Mouse (Mus musculus) intestine, embryonic 14.5 days (tissue): ENCODE measurements around the gene Mettl27. TPM values are rescaled to one million over a fixed set of nuclear protein-coding genes. Genes with fewer than 3 reads are reported as not detected.

ENCODE experiments used
- ATAC-seq: fragments of 200-750 bp; cut with Nextera tagmentation; replicated peaks from 2 replicates; pipeline ENCODE4 v1.8.0; 2017; ENCODE audit warnings: low read depth, moderate number of reproducible peaks, moderate TSS enrichment, moderate library complexity; ENCODE audit not compliant: low FRiP score, low TSS enrichment
- DNase-seq: peaks from one replicate; pipeline ENCODE4 v3.0.0-alpha.2; 2018; ENCODE audit warnings: low spot score
- H3K27ac ChIP-seq: fragments of 300-500 bp; sonication (generic); 2 replicates; pipeline ENCODE4 v1.5.1; 2014; ENCODE audit warnings: low read depth, mild to moderate bottlenecking, control low read depth
- H3K27me3 ChIP-seq: fragments of 300-500 bp; sonication (generic); replicated peaks from 2 replicates; pipeline ENCODE4 v1.6.1; 2014; ENCODE audit warnings: low read length, control low read depth; ENCODE audit not compliant: control insufficient read depth, insufficient read depth
- H3K36me3 ChIP-seq: fragments of 300-500 bp; sonication (generic); 2 replicates; pipeline ENCODE4 v1.6.1; 2014; ENCODE audit warnings: low read length, control low read depth; ENCODE audit not compliant: control insufficient read depth, insufficient read depth
- H3K4me1 ChIP-seq: fragments of 300-500 bp; sonication (generic); replicated peaks from 2 replicates; pipeline ENCODE4 v1.6.1; 2014; ENCODE audit warnings: low read length, control low read depth, mixed read lengths; ENCODE audit not compliant: control insufficient read depth, insufficient read depth
- H3K4me2 ChIP-seq: fragments of 300-500 bp; sonication (generic); 2 replicates; pipeline ENCODE4 v1.6.1; 2014; ENCODE audit warnings: low read length
- H3K4me3 ChIP-seq: fragments of 300-500 bp; sonication (generic); 2 replicates; pipeline ENCODE4 v1.5.1; 2014; ENCODE audit warnings: low read depth, low read length, control low read depth, mixed read lengths
- H3K9ac ChIP-seq: fragments of 300-500 bp; sonication (generic); 2 replicates; pipeline ENCODE4 v1.6.1; 2014; ENCODE audit warnings: mild to moderate bottlenecking, low read length
- H3K9me3 ChIP-seq: fragments of 300-500 bp; sonication (generic); 2 replicates; pipeline ENCODE4 v1.6.1; 2016; ENCODE audit warnings: low read length, control low read depth; ENCODE audit not compliant: control insufficient read depth
- WGBS: fragments of 180-500 bp; shearing (Covaris S2); extraction: QIAGEN DNeasy Blood & Tissue Kit; methylation state at CpG from one replicate; pipeline ENCODE4 v1.1.7; 2014; 5-methylcytosine and 5-hydroxymethylcytosine counted together
- polyA plus RNA-seq: library from polyadenylated mRNA; unstranded; fragments of >200 nt; fragmentation: Nextera tagmentation; extraction: Ambion mirVana; gene quantifications from 2 replicates; pipeline ENCODE4 v1.2.1, GENCODE M21; 2014

Gene Mettl27
- polyA plus RNA-seq, 1 experiment from 2014 or later: 22.7 TPM

GRCm38 (mm10) chr5:134989741-134990140 lies 57.6 kb downstream of the Mettl27 start:
- Histone ChIP-seq H3K27me3 (peaks cover 41% of the 10 kb centered on the region), H3K4me2 (peak overlapping the region; percentile 38; the same call in 1 of the 2 replicates), H3K36me3 (no peaks in the 10 kb centered on the region), H3K4me3 (no peak overlapping the region), H3K9me3 (no peaks in the 10 kb centered on the region), H3K4me1 (peaks cover 4% of the 10 kb centered on the region; the same call in 1 of the 2 replicates), H3K27ac (no peak overlapping the region), H3K9ac (no peak overlapping the region)
- DNase-seq: no peak
- ATAC-seq: no peak
- 57% methylated on average over 6 of the region's 6 CpGs for WGBS

Other genes with a start within 250 kb of the Mettl27 start
- gene Limk1, start 243.8 kb upstream of the Mettl27 start, polyA plus RNA-seq: 4.7 and 5.3 TPM in 2 replicates
- gene Eln, start 185.0 kb upstream of the Mettl27 start, polyA plus RNA-seq: 24.2 and 31.4 TPM in 2 replicates
- not detected in 2 replicates for gene Tmem270, start 25.6 kb upstream of the Mettl27 start, polyA plus RNA-seq
- 0.23 TPM in 1 of 2 replicates, not detected in the other for gene Cldn13, start 16.8 kb upstream of the Mettl27 start, polyA plus RNA-seq
- 78.1 and 78.3 TPM in 2 replicates for gene Cldn4, start 14.6 kb downstream of the Mettl27 start, polyA plus RNA-seq
- gene Cldn3, start 53.8 kb downstream of the Mettl27 start, polyA plus RNA-seq: 113 and 143 TPM in 2 replicates
- 99.7 and 104 TPM in 2 replicates for gene Abhd11, start 76.8 kb downstream of the Mettl27 start, polyA plus RNA-seq
- gene Stx1a, start 91.1 kb downstream of the Mettl27 start, polyA plus RNA-seq: 15.9 and 20.2 TPM in 2 replicates
- 32.5 and 33.3 TPM in 2 replicates for gene Dnajc30, start 131.8 kb downstream of the Mettl27 start, polyA plus RNA-seq
- gene Bud23, start 132.6 kb downstream of the Mettl27 start, polyA plus RNA-seq: 98.0 and 107 TPM in 2 replicates
- 7.0 and 7.5 TPM in 2 replicates for gene Vps37d, start 145.9 kb downstream of the Mettl27 start, polyA plus RNA-seq
- gene Mlxipl, start 157.5 kb downstream of the Mettl27 start, polyA plus RNA-seq: 5.2 and 6.4 TPM in 2 replicates
- 26.2 and 27.8 TPM in 2 replicates for gene Tbl2, start 217.3 kb downstream of the Mettl27 start, polyA plus RNA-seq
- 48.0 and 55.3 TPM in 2 replicates for gene Bcl7b, start 235.9 kb downstream of the Mettl27 start, polyA plus RNA-seq